Mouse (Mus musculus): Measurements from ENCODE around the gene Adh1.

- no peak for TF ChIP-seq EP300 (IDR thresholded peaks at IDR 0.05; ENCODE audit: low read depth)
- TF ChIP-seq CTCF (IDR thresholded peaks at IDR 0.05; ENCODE audit: low read depth) = peak; percentile 38
Observed at GRCm38 (mm10) chr3:138311015-138311414, 50.2 kb downstream of the Adh1 start.
